9 mouse cellular contexts compared by ENCODE assay signal in the genomic region with DNA sequence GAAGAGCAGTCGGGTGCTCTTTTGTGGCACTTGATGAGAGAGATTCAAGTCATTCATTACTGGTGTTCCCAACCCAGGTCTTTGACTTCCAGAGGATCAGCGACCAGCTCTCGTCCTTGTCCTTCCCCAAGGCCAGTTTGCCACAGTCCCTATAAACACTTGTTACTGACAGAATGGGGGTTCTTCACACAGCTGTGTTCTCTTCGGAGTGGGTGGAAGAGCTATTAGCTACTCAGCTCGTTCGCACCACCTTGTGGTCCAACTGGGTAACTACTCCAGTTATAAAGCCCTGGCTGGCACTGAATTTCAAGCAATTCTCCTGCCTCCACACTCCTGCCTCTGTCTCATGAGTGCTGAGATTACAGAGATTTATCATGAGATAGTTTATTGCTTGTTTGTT. TPM values are rescaled to one million over a fixed set of nuclear protein-coding genes. Genes with fewer than 3 reads are reported as not detected.
A peak's percentile ranks its signal among the peaks of the same experiment; 100 is the strongest.
DNase-seq lines count a peak whose midpoint lies in the region; ATAC-seq and TF ChIP-seq lines count a peak whose summit lies in the region.
"Had no signal": no experiment of that assay in that cellular context is flagged by ENCODE, and none has a peak within 500 bp of the region (broad histone marks: within the 10 kb centered on the region; RNA-seq: fewer than 3 reads in every experiment).

No protein-coding gene starts in this region.

- TF ChIP-seq POLR2A in thymus, adult 2 months (IDR thresholded peaks at IDR 0.05; ENCODE audit: control insufficient read depth, extremely low read depth, insufficient read depth, low read length, poor library complexity): no peak

- 22% methylated on average over 6 of the region's 6 CpGs for WGBS in kidney, embryonic 14.5 days
- WGBS in liver, embryonic 15.5 days (ENCODE audit: insufficient replicate concordance): 16% methylated on average over 6 of the region's 6 CpGs
- whole genome bisulfite sequencing in thymus, adult 2 months: 19% methylated on average over 6 of the region's 6 CpGs

- no peak for TF ChIP-seq CTCF in thymus, adult 2 months (IDR thresholded peaks at IDR 0.05; ENCODE audit: borderline replicate concordance, control insufficient read depth, extremely low read depth, insufficient read depth, low read length, poor library complexity)

- H3K27ac ChIP-seq in kidney, embryonic 14.5 days (ENCODE audit: low read depth, low read length): no peak overlapping the region
- H3K27ac ChIP-seq in liver, embryonic 15.5 days (replicated peaks): no peak overlapping the region
- no peak overlapping the region for H3K27ac ChIP-seq in thymus, adult 2 months (ENCODE audit: control insufficient read depth, insufficient read depth, low read length)
- H3K27ac ChIP-seq: heart, embryonic 13.5 days had no signal

- DNase-seq in A20 (ENCODE audit: low read depth, low spot score): peak; percentile 75
- DNase-seq in Muller cell, postnatal 12 days (ENCODE audit: inconsistent ontology term): peak; percentile 53
- peak; percentile 47 to 72 for DNase-seq in cerebellum, postnatal 4 days (ENCODE audit: low spot score in 2 of 2)
- DNase-seq in gastrocnemius, postnatal 14 days: peak; percentile 66
- peak; percentile 78 for DNase-seq in thymus, adult 2 months

- no peaks in the 10 kb centered on the region for H3K27me3 ChIP-seq in kidney, embryonic 14.5 days (ENCODE audit: control insufficient read depth, insufficient read depth, low read length)
- no peaks in the 10 kb centered on the region for H3K27me3 ChIP-seq in liver, embryonic 15.5 days
- H3K27me3 ChIP-seq in thymus, adult 2 months (ENCODE audit: control insufficient read depth, insufficient read depth, low read length): no peaks in the 10 kb centered on the region
- H3K27me3 ChIP-seq: heart, embryonic 13.5 days had no signal

- H3K9me3 ChIP-seq in kidney, embryonic 14.5 days (ENCODE audit: control insufficient read depth, low read length): no peaks in the 10 kb centered on the region
- peaks cover 3% of the 10 kb centered on the region; the same call in 1 of the 2 replicates for H3K9me3 ChIP-seq in liver, embryonic 15.5 days (replicated peaks)

- no peaks in the 10 kb centered on the region for H3K4me1 ChIP-seq in kidney, embryonic 14.5 days (ENCODE audit: control insufficient read depth, insufficient read depth, low read length)
- no peaks in the 10 kb centered on the region for H3K4me1 ChIP-seq in liver, embryonic 15.5 days (replicated peaks)
- H3K4me1 ChIP-seq in thymus, adult 2 months (replicated peaks; ENCODE audit: control insufficient read depth, insufficient read depth, low read length): peaks cover 4% of the 10 kb centered on the region; the same call in 1 of the 2 replicates

- intact Hi-C loops in gastrocnemius, postnatal 14 days (cut with DNase I; ENCODE audit: low total_unique reads): loop anchor here (5.0 kb wide), 2 partner anchors 115 to 210 kb away; no protein-coding TSS in a partner anchor

- no peaks in the 10 kb centered on the region for H3K36me3 ChIP-seq in kidney, embryonic 14.5 days (ENCODE audit: control insufficient read depth, insufficient read depth, low read length)
- no peaks in the 10 kb centered on the region for H3K36me3 ChIP-seq in liver, embryonic 15.5 days (replicated peaks)
- no peaks in the 10 kb centered on the region for H3K36me3 ChIP-seq in thymus, adult 2 months (ENCODE audit: control insufficient read depth, insufficient read depth, low read length)
- H3K36me3 ChIP-seq: heart, embryonic 13.5 days had no signal

- H3K4me3 ChIP-seq in kidney, embryonic 14.5 days (ENCODE audit: low read length): no peak overlapping the region
- H3K4me3 ChIP-seq in liver, embryonic 15.5 days (replicated peaks): no peak overlapping the region
- no peak overlapping the region for H3K4me3 ChIP-seq in thymus, adult 2 months (ENCODE audit: control insufficient read depth, insufficient read depth, low read length)
- H3K4me3 ChIP-seq: heart, embryonic 13.5 days had no signal

- peak; percentile 82 for ATAC-seq in kidney, embryonic 14.5 days (ENCODE audit: low FRiP score, low TSS enrichment)
- 0 out of 2 replicates have a peak, but pooled peaks have one; percentile 40 for ATAC-seq in liver, embryonic 15.5 days (ENCODE audit: insufficient read depth)
- peak; percentile 87 for ATAC-seq in neutrophil, adult 5-6 weeks (ENCODE audit: extremely low read depth, insufficient number of reproducible peaks, low FRiP score, poor library complexity, severe bottlenecking)

- H3K9ac ChIP-seq in kidney, embryonic 14.5 days (ENCODE audit: low read depth, low read length): no peak overlapping the region
- no peak overlapping the region for H3K9ac ChIP-seq in liver, embryonic 15.5 days
- H3K9ac ChIP-seq: heart, embryonic 13.5 days had no signal

- H3K4me2 ChIP-seq in kidney, embryonic 14.5 days (replicated peaks; ENCODE audit: low read depth, low read length): no peak overlapping the region
- no peak overlapping the region for H3K4me2 ChIP-seq in liver, embryonic 15.5 days
- H3K4me2 ChIP-seq: heart, embryonic 13.5 days had no signal

RNA-seq across cellular contexts. Expression of gene Tex2, which starts 14.5 kb away (rescaled TPM):
- total RNA-seq in gastrocnemius, postnatal 14 days (2021): 10 to 100 TPM; 25.2 to 26.5 TPM
- polyA plus RNA-seq in kidney, embryonic 14.5 days (2014; fragmentation: Nextera tagmentation; extraction: Ambion mirVana): 5.0 and 9.7 TPM in 2 replicates
- 9.2 and 10.2 TPM in 2 replicates for polyA plus RNA-seq in liver, embryonic 15.5 days (2015; fragmentation: Nextera tagmentation; extraction: Ambion mirVana)
- 13.5 and 15.9 TPM in 2 replicates for total RNA-seq in neutrophil, adult 5-6 weeks (2017)
- 13.2 and 13.7 TPM in 2 replicates for polyA plus RNA-seq in thymus, adult 2 months (2012; rRNA removed)
